Mouse (Mus musculus) cerebellum, postnatal 10 days (tissue): ENCODE data around the gene Nab2.

Experiments used
- DNase-seq, 2 experiments: peaks; one replicate each; pipeline ENCODE4 v3.0.0; 2021; ENCODE audit warnings: mixed read lengths in 2 of 2

Nab2 gene

GRCm38 (mm10) chr10:127642772-127643552, 25.4 kb downstream of the Nab2 start, which contains the start of gene Stat6:
Stat6 (plus strand) TSS chr10:127642986.
- DNase-seq: peak in 1 of 2 experiments; percentile 37

- peak; percentile 95 to 97 for DNase-seq
These were observed 26.3 kb downstream of the Nab2 start for GRCm38 (mm10) chr10:127641861-127642771.

- no peak for DNase-seq
These were observed 27.9 kb downstream of the Nab2 start for GRCm38 (mm10) chr10:127640421-127640820.

DNA sequence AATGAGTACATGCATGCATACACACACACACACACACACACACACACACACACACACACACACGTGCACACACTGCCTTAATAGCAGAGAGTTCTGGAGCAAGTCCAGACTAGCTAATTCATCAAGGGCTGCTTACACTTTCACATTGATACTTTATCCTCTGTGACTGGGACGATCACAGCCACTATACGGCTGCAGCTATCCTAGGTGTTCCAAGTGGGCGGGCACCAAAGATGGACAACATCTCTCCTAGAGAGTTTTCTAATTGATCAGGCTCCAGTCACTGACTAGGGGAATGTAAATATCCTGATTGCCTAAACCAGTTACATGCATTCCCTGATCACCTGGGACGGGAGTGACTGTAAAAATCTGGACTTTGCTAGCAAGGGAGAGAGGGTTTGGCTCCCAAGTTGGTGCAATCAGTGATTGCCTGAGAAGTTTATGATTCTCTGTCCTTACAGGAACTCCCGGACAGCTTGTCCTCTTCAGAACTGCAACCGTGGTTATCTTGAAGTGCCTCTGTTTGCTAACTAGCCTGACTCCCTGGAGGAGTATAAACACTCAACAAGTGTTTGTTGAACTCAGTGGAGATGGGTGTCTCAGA, 35.6 kb downstream of the Nab2 start:
- DNase-seq: no peak

DNA sequence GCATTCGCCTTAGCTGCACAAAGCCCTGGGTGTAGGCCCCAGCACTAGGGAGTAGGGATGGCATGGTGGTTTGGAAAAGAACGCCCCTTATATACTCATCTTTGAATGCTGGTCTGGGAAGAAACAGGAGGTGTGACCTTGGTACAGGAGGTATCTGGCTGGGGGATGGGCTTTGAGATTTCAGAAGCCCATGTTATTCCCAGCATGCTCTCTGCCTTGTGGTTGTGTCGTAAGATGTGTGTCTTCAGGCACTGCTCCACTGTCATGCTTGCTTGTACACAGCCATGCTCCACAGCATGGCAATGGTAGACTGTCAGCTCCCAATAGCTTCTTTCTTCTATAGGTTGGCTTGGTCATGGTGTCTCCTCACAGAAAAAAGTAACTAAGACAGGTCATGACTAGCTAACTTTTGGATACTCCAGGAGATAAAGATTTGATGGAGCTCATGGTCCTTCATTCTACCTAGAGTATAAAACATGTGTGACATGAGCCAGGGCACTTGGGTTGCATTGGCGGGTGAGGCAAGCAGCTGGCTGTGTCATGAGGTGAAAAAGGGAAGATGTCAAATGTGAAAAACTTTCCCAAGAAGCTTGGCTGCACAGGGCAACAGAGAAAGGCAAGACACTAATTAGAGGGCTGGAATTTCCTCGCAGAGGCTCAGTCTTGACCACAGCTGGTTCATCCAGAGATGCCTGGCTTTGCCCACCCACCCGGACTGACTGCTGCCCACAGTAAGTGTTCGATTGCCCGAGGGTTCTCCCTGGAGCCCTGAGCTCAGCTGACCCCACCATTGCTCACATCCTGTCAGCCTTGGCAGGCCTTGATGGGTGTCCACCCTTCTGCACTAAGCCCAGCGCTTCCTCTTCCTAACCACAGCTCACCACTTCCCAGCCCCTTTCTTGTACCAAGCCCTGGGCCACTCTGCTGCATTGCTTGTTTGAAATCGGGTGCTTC, 36.8 kb downstream of the Nab2 start:
- no peak for DNase-seq

GRCm38 (mm10) chr10:127626433-127626832, 41.9 kb downstream of the Nab2 start:
- peak; percentile 72 to 85 for DNase-seq

DNA sequence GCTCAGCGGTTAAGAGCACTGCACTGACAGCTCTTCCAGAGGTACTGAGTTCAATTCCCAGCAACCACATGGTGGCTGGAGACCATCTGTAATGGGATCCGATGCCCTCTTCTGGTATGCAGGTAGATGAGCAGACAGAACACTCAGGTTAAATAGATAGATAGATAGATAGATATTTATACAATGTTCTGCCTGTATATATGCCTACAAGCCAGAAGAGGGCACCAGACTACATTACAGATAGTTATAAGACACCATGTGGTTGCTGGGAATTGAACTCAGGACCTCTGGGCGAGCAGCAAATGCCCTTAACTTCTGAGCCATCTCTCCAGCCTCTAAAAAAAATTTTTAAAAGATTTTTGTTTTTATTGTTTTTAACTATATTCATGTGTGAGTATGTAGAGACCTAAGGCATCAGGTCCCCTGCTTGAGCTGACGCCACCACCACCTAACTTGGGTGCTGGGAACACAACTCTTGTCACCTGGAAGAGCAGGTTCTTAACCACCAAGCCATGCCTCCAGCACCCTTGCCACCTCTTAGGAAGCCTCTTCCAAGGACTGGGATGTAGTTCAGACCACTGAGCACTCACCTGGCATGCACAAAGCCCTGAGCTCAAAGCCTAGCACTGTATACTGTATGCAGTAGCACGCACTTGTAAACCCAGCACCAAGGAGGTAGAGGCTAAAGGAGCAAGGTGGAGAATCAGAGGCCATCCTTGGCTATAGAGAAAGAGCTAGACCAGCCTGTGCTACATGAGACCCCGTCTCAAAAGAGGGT, 44.7 kb downstream of the Nab2 start:
- no peak for DNase-seq

DNA sequence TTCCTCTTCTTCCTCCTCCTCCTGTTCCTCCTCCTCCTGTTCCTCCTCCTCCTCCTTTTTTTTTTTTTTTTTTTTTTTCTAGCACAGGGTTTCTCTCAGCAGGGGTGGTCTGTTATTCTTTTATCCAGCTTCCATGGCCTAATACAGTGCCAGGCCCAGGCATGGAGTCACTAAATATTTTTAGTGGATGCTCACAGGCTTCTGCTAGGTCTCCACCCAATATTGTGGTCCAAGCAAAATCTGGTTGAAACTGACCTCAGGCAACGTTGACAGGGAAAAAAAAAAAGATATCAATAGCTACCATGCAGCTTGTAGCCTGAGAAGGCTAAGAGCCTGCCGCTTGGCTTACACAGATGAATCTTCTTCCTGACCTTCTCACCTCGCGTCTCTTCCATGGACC, 45.7 kb downstream of the Nab2 start:
- DNase-seq: no peak

DNA sequence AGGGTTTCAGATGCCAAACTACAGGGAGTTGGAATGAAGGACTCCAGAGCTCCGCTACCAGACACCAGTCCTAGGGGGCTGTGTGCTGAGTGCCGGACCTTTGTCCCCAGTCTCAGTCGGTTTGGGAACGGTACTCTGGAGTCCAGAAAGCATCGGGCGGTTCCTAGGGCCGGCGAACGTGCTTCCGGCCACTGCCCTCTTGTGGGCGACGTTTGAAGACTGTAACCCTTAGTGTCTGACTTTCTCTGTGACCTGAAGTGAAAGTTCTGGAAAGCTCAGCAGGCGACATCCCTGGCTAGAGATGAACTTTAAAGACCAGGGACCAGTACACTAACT, 46.3 kb downstream of the Nab2 start:
- peak; percentile 78 to 81 for DNase-seq

DNA sequence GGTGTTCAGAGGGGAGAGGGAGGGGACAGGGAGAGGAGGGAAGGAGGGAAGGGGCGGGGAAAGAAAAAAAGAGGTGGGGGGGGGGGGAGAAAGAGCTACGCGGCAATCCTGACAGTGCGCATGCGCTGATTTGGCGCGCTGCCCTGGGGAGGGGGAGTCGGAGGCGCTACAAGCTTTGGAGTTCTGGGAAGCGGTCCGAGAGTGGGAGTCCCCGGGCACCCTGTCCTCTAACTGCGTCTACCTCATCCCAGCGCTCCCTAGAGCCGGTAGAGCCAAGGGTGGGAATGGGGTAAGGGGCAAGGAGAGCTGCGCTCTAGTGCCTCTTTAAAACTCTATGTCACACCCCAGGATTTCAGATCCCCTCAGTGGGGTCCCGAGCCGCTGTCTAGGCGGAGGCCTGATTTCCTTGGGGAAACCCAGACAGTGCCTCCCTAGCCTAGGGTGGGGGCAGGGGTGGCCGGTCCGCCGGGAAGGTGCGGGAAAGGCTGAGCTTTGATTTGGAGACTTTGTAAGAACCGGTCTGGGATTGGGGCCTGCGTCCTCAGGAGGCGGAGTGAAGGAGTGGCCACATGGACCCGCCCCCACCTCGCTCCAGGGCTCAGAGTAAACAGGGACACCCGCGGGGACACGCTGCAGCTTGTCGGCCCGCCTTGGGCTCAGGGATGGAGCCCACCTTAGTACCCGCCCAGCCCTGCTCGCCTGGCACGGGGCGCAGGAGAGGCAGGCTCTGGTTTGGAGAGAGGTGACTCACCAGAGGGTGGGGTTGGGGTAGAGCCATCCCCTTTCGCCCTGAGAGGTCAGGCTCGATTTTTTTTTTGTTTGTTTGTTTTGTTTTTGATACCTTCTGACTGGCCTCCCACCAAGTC, 46.9 kb downstream of the Nab2 start:
- peak; percentile 97 for DNase-seq

DNA sequence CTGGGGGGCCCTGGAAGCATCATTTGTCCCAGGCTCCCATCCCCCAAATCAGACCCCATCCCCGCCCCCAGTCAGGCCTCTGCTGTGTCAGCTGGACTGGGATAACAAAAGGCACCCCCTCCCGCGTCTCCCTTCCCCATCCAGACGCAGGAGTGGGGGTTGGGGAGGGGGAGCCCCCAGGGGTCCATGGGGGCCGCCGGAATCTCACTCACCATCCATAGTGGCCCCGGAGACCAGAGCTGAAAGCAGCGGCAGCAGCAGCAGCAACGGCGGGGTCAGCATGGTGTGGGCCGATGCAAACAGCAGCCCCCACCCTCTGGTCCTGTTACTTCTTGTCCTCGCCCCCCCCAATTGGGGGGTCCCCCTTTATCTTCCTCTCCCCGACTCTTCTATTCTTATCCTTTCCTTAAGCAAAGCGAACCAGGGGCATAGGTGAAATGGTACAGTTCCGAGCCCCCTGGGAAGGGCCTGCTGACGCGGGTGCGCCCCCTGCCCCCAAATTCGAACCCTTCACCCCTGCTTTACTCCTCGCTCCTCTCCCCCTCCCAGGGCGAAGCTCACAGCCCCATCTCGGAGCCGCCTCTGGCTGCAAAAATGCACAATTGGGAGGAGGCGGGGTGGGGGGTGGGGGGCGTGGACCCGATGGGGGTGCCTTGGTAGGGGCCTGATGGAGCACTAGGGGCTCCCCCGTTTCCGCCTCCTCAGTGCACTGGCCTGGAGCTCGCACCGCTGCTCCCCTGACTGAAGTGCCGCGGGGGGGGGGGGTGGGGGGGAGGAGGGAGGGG, 47.8 kb downstream of the Nab2 start, which contains the start of gene Lrp1:
Gene Lrp1 (minus strand): TSS at position 743 of the 785 bp plus-strand sequence.
- peak; percentile 68 to 70 for DNase-seq

DNA sequence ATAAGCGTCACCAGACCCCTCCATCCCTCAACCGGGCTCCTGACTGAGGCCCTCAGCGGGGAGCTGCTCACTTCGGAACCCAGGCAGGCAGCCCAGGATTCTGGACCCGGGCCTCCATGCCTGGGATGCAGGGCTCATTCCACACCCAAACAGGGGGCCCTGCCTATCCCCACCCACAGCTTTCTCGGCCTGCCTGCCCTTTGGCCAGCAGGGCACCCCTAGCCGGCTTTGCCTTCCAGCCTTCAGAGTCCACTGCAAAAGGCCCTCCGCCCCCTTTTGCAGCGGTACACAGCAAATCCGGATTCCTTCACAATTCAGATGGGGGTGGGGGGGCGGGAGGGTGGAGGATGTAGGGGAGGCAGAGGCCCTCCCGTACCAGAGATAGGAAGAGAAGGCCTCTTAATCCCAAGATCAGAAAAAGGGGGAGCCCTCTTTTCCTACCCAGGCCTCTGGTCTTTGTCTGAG, 48.4 kb downstream of the Nab2 start:
- peak in 1 of 2 experiments; percentile 55 for DNase-seq

DNA sequence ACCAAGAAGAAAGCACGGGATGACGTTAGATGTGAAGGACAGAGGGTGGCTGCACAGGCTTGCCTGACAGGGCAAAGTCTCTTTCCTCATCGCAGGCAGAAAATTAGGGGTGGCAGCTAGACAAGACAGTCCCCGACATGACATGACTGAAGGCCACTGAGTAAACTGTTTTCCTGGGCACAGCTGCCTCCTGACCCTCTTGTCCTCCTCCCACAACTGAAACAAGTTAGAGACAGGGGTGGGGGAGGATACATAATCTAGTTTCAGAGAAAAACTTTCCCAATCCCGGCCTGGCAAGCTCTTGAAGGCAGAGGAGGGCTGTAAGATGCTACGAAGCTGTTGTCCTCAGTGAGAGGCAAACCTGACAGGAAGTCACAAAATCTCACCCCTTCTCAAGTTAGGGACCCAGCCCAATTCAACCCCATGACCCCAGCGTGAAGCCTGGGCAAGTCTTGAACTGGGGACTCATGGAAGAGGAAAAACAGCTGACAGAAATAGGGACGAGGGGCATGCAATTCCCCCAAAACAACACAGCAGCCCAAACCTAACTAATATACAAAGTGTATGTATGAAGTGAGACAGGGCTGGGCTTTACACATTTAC, 49.1 kb downstream of the Nab2 start:
- no peak for DNase-seq

- DNase-seq: peak in 1 of 2 experiments; percentile 66
These were observed 50.2 kb downstream of the Nab2 start for GRCm38 (mm10) chr10:127618173-127618572.

GRCm38 (mm10) chr10:127617294-127617693, 51.1 kb downstream of the Nab2 start:
- peak; percentile 54 to 59 for DNase-seq

GRCm38 (mm10) chr10:127616261-127616679, 52.1 kb downstream of the Nab2 start:
- DNase-seq: no peak

GRCm38 (mm10) chr10:127615591-127615990, 52.8 kb downstream of the Nab2 start:
- peak in 1 of 2 experiments; percentile 65 for DNase-seq

DNA sequence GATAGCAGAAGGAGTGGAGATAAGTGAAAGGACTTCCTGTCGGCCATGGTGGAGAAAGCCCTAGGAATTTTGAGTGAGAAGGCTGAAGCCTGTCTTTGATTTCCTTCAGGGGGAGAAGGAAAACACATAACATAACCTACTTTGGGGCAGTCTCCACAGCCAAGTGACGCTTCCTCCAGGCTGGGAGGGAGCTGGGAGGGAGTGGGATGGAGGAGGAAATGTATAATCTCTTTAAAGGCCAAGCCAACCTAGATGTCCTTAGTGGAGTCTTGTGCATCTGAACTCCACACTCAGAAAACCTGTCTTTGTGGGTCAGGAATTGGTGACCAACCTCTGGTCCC, 53.4 kb downstream of the Nab2 start:
- no peak for DNase-seq
